In genomic region chr13:30777678-30778179, GRCm38 (mm10) we compare ENCODE assay signal across 23 mouse cellular contexts. TPM values are rescaled to one million over a fixed set of nuclear protein-coding genes. Genes with fewer than 3 reads are reported as not detected.
"Had no signal": no experiment of that assay in that cellular context is flagged by ENCODE, and none has a peak within 500 bp of the region (broad histone marks: within the 10 kb centered on the region; RNA-seq: fewer than 3 reads in every experiment).

No protein-coding gene starts in this region.

- H3K4me3 ChIP-seq: layer of hippocampus, adult 2 months; limb, embryonic 10.5 days; limb, embryonic 13.5 days; liver, embryonic 12.5 days; liver, embryonic 15.5 days; lung, embryonic 15.5 days had no signal

- H3K27me3 ChIP-seq: limb, embryonic 13.5 days; liver, embryonic 12.5 days; liver, embryonic 15.5 days; lung, embryonic 15.5 days had no signal

- H3K36me3 ChIP-seq: limb, embryonic 10.5 days; limb, embryonic 13.5 days; liver, embryonic 12.5 days; liver, embryonic 15.5 days; lung, embryonic 15.5 days had no signal

- H3K27ac ChIP-seq: layer of hippocampus, adult 2 months; limb, embryonic 10.5 days; limb, embryonic 13.5 days; liver, embryonic 12.5 days; liver, embryonic 15.5 days; lung, embryonic 15.5 days; stomach, postnatal 0 days had no signal

- H3K9ac ChIP-seq: limb, embryonic 13.5 days; liver, embryonic 12.5 days; liver, embryonic 15.5 days; lung, embryonic 15.5 days had no signal

- ATAC-seq: liver, embryonic 12.5 days had no signal

- H3K4me1 ChIP-seq: liver, embryonic 12.5 days; liver, embryonic 15.5 days had no signal

- DNase-seq: kidney, adult 9 months; kidney, postnatal 25 days; layer of hippocampus, adult 9-11 months; liver; lung, adult 18-20 months; lung, postnatal 14 days; lung, postnatal 4 days; midbrain, embryonic 14.5 days; right cerebral cortex, adult 18-20 months; right cerebral cortex, postnatal 14 days; right cerebral cortex, postnatal 4 days; thymus, adult 2 months; thymus, postnatal 25 days had no signal

- H3K9me3 ChIP-seq: limb, embryonic 10.5 days; limb, embryonic 13.5 days; liver, embryonic 12.5 days; liver, embryonic 15.5 days; lung, embryonic 15.5 days had no signal

- H3K4me2 ChIP-seq: limb, embryonic 13.5 days; liver, embryonic 12.5 days; liver, embryonic 15.5 days; lung, embryonic 15.5 days; midbrain, embryonic 11.5 days had no signal

RNA-seq across cellular contexts. Expression of gene Irf4, which starts 28.7 kb away (rescaled TPM):
- polyA plus RNA-seq: limb, embryonic 10.5 days; liver, embryonic 12.5 days; neural tube, embryonic 11.5 days; neural tube, embryonic 14.5 days had no signal
